Mouse (Mus musculus): ENCODE data around the gene Gm42417. TPM values are rescaled to one million over a fixed set of nuclear protein-coding genes. Genes with fewer than 3 reads are reported as not detected.
A peak's percentile ranks its signal among the peaks of the same experiment; 100 is the strongest.

Gene Gm42417
- polyA plus RNA-seq, 1 experiment from 2014 or later, result not detected

DNA sequence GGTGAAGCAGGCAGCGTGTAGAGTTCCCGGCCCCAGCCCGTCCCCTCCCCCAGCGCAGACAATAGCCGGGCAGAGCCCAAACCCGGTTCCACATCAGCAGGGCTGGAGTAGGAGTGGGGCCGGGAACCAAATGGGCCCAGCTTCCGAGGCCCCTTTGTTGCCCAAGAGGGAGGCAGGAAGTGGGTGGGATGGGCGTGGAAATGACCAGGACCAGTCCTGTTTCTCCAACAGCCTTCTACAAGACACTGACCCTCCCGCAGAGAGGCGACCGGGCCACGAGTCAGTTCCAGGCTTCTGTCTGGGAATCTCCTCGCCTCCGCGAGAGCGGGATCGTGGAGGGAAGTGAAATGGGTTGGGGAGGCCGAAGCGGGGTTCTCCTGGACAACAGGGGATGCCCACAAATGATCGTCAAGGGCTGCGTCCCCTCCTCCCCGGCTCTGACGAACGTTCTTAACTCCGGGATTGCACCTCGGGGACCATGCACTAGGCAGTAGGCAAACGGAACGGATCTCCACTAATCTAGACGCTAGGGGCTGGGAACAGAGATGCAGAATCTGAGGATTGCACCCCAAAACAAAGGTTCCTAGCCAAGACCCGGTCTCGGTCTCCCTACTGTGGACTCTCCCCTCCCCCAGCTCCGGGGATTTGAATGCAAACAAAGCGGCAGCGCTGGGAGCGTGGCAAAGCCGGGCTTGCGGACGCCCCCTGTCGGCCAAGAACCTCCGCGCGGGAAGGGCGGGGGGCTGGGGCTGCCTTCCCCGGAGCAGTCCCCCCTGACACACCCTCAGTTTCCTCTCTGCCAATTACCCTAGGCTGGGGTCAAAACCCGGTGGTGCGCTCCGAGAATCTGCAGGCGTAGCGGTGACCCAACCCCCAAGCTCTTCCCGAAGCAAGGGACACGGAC, 17.6 kb upstream of the Gm42417 start:
- DNase-seq (peak; percentile 88), ATAC-seq (peak; percentile 81)
- WGBS (ENCODE audit: insufficient replicate concordance), result under 1% methylated on average over 52 of the region's 52 CpGs
- Histone ChIP-seq H3K27me3 (ENCODE audit: insufficient read depth, low read length) (peaks cover 37% of the 10 kb centered on the region), H3K9me3 (ENCODE audit: low read length) (no peaks in the 10 kb centered on the region), H3K4me2 (ENCODE audit: low read depth, low read length) (peak overlapping the region; percentile 84), H3K9ac (replicated peaks) (peak overlapping the region; percentile 80), H3K36me3 (replicated peaks; ENCODE audit: insufficient read depth, low read length) (peaks cover 11% of the 10 kb centered on the region), H3K27ac (ENCODE audit: low read depth) (peak overlapping the region; percentile 94), H3K4me1 (ENCODE audit: insufficient read depth) (peaks cover 20% of the 10 kb centered on the region), H3K4me3 (ENCODE audit: low read depth, low read length) (peak overlapping the region; percentile 68)
- no peak for TF ChIP-seq EP300 (IDR thresholded peaks at IDR 0.05; ENCODE audit: low read depth)
- peak; percentile 82 for TF ChIP-seq CTCF (IDR thresholded peaks at IDR 0.05; ENCODE audit: low read depth)

DNA sequence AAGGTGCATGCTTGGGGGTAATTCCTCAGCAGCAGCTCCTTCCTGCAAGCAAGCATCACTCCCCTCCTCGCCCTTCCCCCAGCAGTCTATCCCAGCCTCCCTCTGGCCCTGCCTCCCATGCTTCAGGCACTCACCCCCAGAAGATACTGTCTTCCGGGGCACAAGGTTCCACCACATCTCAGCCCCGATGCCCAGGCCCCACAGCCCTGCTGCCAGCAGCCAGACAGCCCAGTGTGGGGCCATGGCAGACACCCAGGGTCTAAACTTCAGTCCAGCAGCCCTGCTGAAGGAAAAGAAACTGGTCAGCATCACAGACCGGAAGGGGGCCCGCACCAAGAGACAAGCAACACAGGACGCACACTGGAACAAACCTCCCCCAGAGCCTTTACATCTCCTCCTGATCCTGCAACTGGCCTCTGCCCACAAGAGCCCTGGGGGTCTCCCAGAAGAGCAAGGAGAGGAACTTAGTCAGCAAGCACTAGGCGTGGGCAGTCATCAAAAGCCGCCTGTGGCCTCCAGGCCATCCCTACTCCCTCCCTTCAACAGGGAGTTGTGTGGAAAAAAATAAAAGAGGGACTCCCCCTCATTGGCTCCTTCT, 16.7 kb upstream of the Gm42417 start:
- H3K9me3 ChIP-seq (ENCODE audit: low read length), result no peaks in the 10 kb centered on the region
- peaks cover 18% of the 10 kb centered on the region for H3K36me3 ChIP-seq (replicated peaks; ENCODE audit: insufficient read depth, low read length)
- DNase-seq (peak; percentile 36), ATAC-seq (no peak)
- TF ChIP-seq CTCF (IDR thresholded peaks at IDR 0.05; ENCODE audit: low read depth), result no peak
- TF ChIP-seq EP300 (IDR thresholded peaks at IDR 0.05; ENCODE audit: low read depth), result no peak
- H3K27ac ChIP-seq (ENCODE audit: low read depth), result peak overlapping the region; percentile 94
- peak overlapping the region; percentile 80 for H3K9ac ChIP-seq (replicated peaks)
- peaks cover 20% of the 10 kb centered on the region for H3K4me1 ChIP-seq (ENCODE audit: insufficient read depth)
- 18% methylated on average over 8 of the region's 8 CpGs for WGBS (ENCODE audit: insufficient replicate concordance)
- H3K4me2 ChIP-seq (ENCODE audit: low read depth, low read length), result peak overlapping the region; percentile 84
- peak overlapping the region; percentile 68 for H3K4me3 ChIP-seq (ENCODE audit: low read depth, low read length)
- H3K27me3 ChIP-seq (ENCODE audit: insufficient read depth, low read length), result peaks cover 33% of the 10 kb centered on the region

DNA sequence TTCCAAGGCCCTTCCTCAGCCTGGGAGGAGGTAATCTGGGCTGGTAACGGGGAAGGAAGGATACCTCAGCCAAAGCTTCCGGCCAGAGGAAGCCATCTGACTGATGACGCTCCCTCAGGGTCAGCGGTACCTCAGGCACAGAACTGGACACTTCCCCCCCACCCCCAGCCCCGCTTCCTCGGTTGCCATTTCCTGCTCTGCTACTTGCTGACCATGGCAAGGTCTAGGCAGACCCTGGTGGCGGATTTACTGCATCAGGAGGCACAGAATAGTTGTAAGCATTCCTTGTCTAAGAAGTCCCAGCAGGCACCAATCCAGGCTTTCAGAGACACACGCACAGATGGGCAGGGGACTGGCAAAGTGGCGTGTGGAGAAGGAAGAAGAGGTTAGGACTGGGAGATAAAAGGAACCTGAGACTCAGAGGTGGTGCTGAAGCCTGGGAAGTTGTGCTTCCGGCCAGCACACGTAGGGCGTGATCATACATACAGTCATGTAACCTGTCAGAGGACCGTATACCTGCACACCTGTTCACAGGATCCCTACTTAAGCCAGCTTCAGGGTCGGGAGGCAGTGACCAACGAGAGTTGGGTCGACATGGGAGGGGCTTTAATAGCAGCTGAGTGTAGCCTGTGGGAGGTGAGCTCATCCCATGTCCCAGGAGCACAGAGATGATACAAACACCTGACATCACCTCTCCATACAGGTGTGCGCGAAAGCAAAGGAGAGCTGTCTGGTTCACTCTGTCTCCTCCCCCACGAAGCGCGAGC, 15.6 kb upstream of the Gm42417 start:
- peak overlapping the region; percentile 94; the same call in 1 of the 2 replicates for H3K27ac ChIP-seq (ENCODE audit: low read depth)

DNA sequence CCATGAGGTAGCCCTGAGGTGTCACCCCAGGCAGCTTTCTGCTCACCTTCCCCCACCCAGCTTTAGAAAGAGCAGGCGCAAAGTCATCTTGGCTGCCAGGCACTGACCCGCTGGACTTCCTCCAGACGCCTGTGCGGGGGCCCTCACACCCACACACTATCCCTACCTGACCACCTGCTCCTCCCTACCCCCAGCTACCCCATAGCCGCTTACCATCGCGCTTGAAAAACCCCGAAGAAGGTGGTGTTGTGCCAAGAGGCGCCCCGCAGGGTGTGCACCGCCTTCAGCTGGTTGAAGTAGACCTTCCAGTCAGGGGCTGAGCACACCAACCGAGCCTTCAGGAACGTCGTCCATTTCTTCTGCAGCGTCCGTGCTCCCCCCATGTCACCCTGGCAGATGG, 13.3 kb upstream of the Gm42417 start:
- Histone ChIP-seq H3K27ac (ENCODE audit: low read depth) (no peak overlapping the region), H3K36me3 (replicated peaks; ENCODE audit: insufficient read depth, low read length) (peaks cover 26% of the 10 kb centered on the region), H3K9me3 (ENCODE audit: low read length) (no peaks in the 10 kb centered on the region), H3K9ac (replicated peaks) (no peak overlapping the region), H3K4me2 (ENCODE audit: low read depth, low read length) (no peak overlapping the region), H3K4me3 (ENCODE audit: low read depth, low read length) (no peak overlapping the region), H3K27me3 (ENCODE audit: insufficient read depth, low read length) (peaks cover 7% of the 10 kb centered on the region), H3K4me1 (ENCODE audit: insufficient read depth) (peaks cover 15% of the 10 kb centered on the region)
- ATAC-seq (no peak), DNase-seq (no peak)
- WGBS (ENCODE audit: insufficient replicate concordance), result 78% methylated on average over 16 of the region's 16 CpGs
- TF ChIP-seq EP300 (IDR thresholded peaks at IDR 0.05; ENCODE audit: low read depth), result no peak

More for the DNA sequence above, 15.6 kb upstream of the Gm42417 start:
- Histone ChIP-seq H3K9me3 (ENCODE audit: low read length) (no peaks in the 10 kb centered on the region), H3K4me3 (ENCODE audit: low read depth, low read length) (no peak overlapping the region), H3K4me2 (ENCODE audit: low read depth, low read length) (peak overlapping the region; percentile 84), H3K4me1 (ENCODE audit: insufficient read depth) (peaks cover 20% of the 10 kb centered on the region), H3K36me3 (replicated peaks; ENCODE audit: insufficient read depth, low read length) (peaks cover 26% of the 10 kb centered on the region), H3K27me3 (ENCODE audit: insufficient read depth, low read length) (peaks cover 29% of the 10 kb centered on the region), H3K9ac (replicated peaks) (no peak overlapping the region)
- TF ChIP-seq CTCF (IDR thresholded peaks at IDR 0.05; ENCODE audit: low read depth) (no peak), EP300 (IDR thresholded peaks at IDR 0.05; ENCODE audit: low read depth) (no peak)
- DNase-seq (no peak), ATAC-seq (no peak)
- WGBS (ENCODE audit: insufficient replicate concordance), result 58% methylated on average over 21 of the region's 21 CpGs

DNA sequence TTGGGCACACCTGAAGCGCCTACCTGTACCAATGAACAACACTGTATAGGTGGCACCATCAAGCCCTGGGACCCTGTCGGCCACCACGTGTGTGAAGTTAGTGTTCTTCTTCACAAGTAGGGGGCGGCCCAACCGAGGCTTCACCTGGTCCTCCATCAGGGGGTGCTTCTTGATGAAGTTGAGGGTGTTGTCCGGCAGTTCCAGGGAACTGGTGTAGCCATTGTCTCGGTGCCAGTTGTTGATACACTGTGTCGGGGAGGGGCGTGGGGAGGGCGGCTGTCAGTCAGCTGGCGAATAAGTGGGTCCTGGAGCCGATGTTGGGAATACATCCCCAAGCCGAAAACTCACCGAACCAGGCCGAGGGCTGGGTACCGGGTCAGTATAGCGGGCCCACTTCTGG, 12.7 kb upstream of the Gm42417 start:
- DNase-seq, result no peak
- Histone ChIP-seq H3K4me3 (ENCODE audit: low read depth, low read length) (no peak overlapping the region), H3K9me3 (ENCODE audit: low read length) (no peaks in the 10 kb centered on the region), H3K4me1 (ENCODE audit: insufficient read depth) (peaks cover 15% of the 10 kb centered on the region), H3K4me2 (ENCODE audit: low read depth, low read length) (no peak overlapping the region), H3K27ac (ENCODE audit: low read depth) (no peak overlapping the region), H3K27me3 (ENCODE audit: insufficient read depth, low read length) (peaks cover under 1% of the 10 kb centered on the region; the same call in 1 of the 2 replicates), H3K9ac (replicated peaks) (no peak overlapping the region), H3K36me3 (replicated peaks; ENCODE audit: insufficient read depth, low read length) (peaks cover 26% of the 10 kb centered on the region)
- WGBS (ENCODE audit: insufficient replicate concordance), result 80% methylated on average over 17 of the region's 17 CpGs
- no peak for TF ChIP-seq CTCF (IDR thresholded peaks at IDR 0.05; ENCODE audit: low read depth)
- TF ChIP-seq EP300 (IDR thresholded peaks at IDR 0.05; ENCODE audit: low read depth), result no peak
- ATAC-seq, result no peak
